Mouse (Mus musculus) heart, adult 11 months (tissue): ENCODE results near the gene Pogz.
A peak's percentile ranks its signal among the peaks of the same experiment; 100 is the strongest.

ENCODE experiments used
- DNase-seq: peaks from one replicate; pipeline ENCODE4 v3.0.0; 2022

Gene Pogz

DNA sequence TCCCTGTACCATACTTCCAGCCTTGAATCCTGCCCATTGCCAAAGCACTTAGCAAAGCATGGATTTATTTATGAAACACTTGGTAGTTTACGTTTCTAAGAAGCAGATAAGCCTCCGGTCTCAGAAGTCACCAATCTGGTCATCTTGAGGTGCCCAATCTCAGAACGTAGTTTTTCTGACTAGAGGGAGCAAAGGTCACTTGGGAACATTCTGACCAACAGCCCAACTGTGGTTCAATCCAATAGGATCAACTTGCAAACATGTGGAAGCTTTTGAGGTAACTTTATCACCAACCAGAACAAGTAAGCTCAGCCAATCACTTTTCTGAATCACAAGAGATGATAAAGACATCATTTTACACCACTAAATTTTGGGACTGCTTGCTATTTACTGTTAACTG is 2.0 kb upstream of the Pogz start:
- DNase-seq: peak; percentile 41

DNA sequence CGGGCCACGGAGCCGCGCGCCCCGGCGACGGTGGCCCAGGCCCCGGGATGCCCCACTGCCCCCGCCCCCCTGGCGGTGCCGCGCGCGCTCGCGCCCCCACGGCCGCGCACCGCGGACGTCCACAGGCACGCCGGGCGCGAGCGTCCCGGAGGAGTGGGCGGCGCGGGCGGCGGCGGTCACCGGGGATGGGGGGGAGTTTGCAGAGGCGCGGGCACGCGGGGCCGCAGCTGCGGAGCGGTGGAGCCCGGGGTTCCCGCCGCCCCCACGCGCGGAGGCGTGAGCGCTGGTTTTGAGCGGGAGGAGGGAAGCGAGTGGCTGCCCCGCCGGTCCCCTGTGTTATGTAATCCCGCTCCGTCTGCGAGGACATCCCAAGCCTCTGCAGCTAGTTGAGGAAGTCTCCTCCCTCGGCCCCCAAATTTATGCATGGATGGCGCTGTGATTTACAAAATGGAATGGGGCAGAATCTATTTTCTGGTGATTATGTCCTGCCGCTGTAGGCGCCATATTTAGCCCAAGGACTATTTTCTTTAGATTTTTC is 661 bp downstream of the Pogz start:
- peak; percentile 99 for DNase-seq

DNA sequence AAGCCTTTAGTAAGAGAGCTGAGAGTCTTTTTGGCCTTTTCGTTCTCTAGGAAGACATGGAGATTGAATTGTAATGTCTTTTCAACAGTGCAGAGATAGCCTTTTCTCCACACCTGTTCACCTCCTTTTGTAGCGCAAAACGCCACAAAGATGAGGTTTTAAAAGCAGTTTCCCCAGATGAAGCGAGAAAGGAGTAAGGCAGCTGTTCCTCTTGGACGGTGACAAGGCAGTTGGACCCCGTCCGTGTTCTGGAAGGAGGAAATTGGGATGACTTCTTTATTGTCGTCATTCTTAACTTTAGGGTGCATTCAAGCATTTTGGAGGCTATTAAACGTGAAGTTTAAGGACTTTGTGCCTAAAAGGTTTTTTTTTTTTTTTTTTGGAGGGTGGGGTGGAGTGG is 1.3 kb downstream of the Pogz start:
- peak; percentile 80 for DNase-seq

DNA sequence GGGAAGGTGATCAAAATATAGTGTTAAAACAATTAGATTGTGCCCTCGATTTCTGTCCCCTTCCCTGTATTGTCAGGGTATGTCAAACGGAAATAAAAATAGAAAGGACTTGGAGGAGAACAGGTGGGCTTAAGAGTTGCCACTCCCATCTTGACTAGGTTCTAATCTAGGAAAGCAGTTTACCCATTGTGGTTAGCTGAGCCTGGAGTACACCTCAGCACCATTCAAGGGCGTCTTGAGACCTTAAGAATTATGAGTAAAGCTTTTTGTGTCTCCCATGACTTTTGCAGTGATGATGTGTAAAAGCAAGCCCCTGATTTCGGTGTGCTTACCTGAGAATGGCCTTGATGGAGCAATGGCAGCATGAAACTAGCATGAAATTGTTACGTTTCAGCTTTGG is 1.7 kb downstream of the Pogz start:
- DNase-seq: peak; percentile 77

DNA sequence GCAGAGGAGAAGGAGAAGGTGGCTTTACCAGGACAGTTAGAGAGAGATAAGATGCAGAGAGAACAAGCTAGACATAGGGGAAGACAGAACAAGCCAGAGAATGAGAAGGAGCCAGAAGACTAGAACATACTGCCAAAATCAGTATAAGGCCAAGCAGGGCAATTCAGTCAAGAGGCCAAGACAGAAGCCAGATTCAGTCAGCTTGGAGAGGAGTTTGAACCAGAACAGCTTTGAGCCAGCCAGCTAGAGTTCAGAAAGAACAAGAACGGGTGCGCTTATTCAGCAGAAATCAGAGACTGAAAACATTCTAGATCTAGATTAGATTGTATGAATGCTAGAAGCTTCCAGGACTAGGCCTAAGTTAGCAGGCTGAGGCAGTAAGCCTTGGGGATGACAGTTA is 10.0 kb downstream of the Pogz start:
- DNase-seq: peak; percentile 44

DNA sequence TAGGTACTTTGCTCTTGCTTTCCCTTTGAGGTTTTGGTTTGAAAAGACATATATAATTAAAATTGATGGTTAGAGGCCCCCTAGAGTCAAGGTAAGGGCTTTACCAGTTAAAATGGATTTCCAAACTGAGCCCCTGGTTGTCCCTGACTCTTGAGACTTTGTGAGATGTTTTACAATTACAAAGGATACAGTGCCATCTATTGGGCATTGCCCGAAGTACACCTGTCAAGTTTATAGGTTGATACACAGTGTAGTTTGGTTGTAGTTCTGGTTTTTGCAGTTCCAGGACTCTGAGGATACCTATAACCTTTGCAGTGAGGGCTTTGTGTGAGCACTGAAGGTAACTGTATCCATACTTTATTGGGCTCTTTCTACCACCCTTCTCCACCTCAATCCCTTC is 12.0 kb downstream of the Pogz start:
- DNase-seq: peak; percentile 84

DNA sequence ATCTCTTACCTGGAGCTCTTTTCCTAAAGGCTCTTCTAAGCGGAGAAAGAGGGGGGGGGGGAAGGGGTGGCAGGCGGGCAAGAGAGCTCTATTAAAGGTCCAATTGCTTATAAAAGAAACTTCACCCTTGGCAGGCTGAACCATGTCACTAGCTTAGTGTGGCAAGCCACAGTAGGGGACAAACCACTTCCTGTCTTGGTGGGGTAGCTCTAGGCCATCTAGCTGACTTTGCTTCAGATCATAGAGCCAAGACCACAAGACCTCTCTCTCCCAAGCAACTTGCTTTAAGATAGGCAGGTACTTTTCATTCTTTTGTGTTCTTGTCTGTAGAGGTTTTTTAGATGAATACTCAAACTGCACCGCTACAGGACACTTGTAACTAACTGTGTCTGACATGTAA is 14.4 kb downstream of the Pogz start:
- DNase-seq: peak; percentile 91

DNA sequence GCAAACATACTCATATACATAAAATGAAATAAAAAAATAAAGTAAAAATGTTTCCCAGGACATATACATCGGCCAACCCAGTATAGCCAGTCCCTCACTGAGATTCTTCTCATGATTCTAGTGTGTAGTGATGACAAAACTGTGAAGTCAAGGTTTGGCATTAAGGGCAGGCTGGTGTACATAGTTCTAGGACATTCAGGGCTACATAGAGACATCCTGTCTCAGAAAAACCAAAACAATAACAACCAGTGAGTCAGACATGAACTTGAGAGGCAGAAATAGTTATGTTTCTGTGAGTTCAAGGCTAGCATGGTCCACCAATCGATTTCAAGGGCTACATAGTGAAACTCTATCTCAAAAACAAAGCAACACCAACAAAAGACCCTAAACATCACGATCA is 14.8 kb downstream of the Pogz start:
- DNase-seq: peak; percentile 30

DNA sequence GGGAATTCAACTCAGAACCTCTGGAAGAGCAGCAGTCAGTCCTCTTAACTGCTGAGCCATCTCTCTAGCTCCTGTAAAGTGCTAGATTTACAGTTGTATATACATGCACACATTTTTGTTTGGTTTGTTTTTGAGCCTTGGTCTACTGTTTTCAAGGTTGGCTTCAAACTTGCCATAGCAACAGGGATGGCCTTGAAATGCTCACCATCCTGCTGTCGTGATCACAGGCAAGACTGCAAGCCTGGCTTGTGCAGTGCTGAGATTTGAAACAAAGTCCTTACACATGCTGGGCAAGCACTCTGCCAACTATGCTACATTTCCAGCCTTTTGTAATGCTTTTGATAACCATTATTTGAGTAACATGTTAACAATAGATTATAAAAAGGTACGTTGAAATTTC is 22.1 kb downstream of the Pogz start:
- peak; percentile 62 for DNase-seq

DNA sequence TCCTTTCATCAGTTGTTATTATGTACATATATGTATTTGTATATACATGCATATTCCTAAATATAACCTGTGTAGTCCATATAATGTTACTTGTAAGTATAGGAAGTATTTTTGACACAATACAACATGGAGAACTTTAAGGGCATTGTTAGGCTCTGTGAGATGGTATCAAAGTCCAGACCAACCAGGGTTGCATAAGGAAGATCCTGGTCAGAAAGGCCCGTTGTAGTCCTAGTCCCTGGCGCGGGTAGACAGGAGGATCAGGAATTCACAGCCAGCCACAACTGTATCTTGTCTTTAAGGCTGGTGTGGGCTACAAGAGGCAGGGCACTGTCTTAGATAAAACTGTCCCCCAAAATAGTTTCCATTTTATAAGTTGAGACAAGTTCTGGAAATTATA is 31.6 kb downstream of the Pogz start:
- peak; percentile 59 for DNase-seq

DNA sequence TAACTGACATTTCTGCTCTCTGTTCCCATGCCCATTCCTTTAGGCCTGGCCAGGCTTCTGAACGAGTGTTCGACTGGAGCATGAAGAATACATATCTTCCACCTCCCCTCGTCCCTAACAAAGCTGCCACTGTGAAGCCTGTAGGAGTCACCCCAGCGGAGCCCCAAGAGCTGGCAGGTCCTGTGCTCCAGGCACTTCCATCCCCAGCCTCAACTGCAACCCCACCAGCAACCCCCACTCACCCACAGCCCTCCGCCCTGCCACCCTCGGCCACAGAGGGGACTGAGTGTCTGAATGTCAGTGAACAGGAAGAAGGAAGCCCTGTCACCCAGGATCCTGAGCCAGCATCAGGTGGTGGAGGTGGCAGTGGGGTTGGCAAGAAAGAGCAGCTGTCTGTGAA is 41.3 kb downstream of the Pogz start:
- peak; percentile 89 for DNase-seq

DNA sequence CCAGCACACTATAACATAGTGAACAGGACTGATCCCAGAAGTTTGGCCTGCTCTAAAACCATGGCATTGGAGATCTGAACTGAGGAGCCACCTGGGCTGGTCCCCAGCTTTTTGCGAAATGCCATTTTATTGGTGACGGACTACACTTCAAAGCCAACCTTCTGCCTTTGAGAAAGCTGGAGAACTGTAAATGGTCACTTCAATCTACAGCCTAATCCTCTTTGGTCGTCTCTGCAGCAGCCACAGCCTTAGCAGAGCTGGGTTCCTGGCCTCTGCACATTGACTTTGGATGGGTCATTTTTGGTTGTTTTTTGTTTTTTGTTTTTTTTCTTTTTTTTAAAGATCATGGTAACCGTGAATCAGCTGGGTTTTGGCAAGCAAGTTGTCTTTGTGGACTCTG is 44.5 kb downstream of the Pogz start:
- no peak for DNase-seq

DNA sequence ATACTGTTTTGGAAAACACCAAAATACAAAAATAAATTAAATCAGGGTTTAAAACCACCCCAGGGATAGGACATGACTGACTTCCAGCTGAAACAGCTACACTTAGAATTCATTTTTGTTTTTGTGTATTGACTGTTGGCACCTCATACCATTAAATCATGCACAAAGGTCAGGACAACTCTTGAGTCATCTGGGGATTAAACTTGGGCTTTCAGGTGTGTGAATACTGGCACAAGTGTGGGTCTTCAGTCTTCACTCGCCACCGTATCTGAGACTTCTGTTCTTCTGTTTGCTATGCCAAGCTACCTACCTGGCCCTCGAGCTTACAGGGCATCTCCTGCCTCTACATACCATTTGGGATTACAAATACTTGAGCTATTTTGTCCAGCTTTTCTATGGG is 45.2 kb downstream of the Pogz start:
- DNase-seq: peak; percentile 66

DNA sequence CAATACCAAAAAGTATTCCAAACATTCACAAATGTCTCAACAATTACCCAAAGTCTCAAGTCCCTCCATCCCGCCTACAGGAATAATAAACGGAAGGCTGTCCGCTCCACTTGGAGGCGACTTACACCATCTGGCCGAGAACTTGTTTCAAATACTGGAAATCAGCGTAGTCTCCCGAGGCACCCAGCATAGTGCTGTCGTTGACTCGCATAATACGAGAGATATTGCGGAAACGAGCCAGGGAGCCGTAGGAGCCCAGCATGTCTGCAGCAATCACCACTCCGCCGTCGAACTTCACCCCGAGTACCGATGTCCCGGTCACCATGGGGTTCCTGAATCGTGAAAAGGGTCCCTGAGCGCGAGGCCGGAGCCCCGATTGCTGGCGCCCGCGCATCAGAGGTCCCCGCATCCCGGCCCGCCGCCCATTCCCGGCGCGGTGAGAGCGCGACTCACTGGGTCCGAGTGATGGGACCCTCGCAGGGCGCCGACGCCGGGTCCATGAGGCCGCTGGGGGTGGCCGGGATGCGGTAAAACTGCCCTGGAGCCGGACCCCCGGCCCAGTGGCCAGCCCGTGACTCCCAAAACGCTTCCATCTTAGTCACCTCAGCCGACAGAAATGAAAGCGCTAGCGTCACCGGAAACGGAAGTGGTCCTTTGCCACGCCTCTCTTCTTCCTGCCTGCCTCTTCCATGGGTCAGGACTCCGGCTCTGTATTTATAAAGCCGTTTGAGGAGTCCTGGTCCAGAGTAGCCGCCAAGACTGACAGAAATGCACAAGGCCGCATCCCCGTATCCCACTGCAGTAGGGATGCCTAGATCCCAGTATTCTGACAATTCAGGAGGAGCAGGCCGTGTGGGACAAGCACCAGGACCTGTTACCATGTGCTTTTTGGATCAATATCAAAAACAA is 49.2 kb downstream of the Pogz start, which contains the start of gene Psmb4:
Gene Psmb4 (minus strand): TSS at position 646 of the 909 bp plus-strand sequence.
- DNase-seq: peak; percentile 99

DNA sequence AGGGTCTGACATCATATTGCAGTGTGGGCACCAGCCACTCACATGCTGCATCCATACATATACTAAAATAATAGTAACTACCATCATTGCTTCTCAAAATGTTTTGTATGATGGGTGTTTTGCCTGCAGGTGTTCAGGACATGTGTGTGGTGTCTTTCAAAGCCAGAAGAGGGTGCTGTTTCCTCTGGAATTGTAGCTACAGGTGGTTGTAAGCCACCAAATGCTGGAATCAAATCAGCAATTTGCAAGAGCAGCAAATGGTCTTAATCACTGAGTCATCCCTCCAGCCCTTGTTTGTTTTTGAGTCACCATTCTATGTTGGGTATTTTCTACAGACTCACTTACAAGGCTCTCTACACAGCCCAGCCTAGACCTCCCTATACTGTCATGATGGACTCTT is 51.2 kb downstream of the Pogz start:
- peak; percentile 75 for DNase-seq

DNA sequence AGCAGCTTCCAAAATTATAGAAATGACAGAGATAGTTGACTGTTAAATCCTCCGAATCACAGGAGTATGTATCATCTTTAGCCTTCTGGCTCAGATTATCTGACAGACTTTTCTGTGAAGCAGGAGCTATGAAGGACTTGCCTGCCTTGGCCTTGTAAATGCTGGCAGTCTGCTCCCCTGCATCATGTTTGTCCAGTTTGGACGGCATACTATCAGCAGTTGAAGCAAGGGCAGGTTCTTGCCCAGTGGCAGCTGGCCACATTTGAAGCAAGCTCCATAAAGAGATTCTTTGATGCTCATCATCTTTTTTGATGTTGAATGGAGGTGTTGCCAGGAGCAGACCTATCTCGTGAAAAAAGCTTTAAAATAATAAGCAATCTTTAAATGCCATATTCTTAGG is 56.7 kb downstream of the Pogz start:
- DNase-seq: peak; percentile 68

DNA sequence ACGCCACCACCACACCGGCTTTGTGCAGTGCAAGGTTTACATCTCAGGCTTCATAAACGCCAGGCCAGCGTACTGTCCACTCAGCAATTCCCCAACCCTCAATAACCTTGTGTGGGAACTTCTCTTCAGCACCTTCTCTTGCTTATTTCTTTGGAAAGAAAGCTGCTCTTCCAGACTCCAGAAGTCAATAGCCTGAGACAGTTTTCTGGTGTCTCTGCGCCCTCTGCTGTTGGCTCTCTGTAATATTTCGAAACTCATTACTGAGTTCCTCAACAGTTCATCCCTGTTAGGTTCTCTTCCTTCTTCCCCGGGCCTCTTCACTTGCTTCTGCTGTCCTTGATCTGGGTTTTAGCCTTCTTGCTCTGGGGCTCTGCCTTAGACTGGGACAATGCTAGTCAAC is 65.4 kb downstream of the Pogz start:
- peak; percentile 85 for DNase-seq

DNA sequence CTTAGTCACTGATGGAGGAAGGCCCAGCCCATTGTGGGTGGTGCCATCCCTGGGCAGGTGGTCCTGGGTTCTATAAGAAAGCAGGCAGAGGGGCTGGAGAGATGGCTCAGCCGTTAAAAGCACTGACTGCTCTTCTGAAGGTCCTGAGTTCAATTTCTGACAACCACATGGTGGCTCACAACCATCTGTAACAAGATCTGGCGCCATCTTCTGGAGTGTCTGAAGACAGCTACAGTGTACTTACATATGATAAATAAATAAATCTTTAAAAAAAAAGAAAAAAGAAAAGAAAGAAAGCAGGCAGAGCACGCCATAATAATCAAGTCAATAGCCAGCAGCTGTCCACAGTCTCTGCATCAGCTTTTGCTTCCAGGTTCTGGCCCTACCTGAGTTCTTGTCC is 67.4 kb downstream of the Pogz start:
- peak; percentile 66 for DNase-seq

DNA sequence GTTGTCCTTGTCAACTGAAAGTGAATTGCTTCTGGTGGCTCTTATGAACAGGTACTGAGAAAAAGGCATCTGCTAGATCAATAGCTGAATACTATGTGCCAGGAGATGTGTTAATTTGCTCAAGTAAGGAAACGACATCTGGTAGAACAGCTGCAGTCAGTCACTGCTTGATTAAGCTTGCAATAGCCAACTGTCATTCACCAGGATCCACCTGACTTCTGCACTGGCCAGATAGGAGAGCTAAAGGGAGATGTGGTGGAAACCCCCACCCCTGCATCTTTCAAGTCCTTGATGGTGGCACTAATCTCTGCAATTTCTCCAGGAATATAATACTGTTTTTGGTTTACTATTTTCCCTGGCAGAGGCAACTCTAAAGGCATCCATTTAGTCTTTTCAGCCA is 69.1 kb downstream of the Pogz start:
- peak; percentile 43 for DNase-seq

DNA sequence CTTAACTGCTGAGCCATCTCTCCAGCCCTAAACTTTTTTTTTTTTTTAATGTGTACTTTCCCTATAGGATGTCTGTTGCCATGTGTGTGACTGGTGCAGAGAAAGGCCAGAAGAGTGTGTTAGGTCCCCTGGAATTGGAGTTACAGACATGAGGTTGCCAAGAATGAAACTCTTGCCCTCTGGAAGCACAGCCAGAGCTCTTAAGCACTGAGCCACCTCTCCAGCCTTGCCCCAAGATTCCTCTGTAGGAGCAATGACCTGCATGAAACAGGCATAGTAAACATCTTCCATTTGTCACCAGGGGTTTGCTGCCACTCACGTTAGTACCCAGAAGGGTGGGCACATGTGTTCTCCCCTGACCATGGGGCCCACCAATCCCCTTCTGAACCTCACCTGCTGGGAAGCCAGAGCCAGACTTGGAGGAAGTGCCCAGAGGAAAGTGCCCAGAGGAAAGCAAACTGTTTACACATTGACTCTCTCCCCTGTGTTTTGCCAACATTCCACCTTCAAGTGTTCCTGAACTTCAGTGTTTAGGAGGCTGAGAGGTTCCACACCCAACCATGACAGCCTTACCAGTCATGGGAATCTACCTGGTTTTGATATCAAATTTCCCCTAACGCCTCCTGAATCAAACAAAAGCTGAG is 73.8 kb downstream of the Pogz start:
- DNase-seq: peak; percentile 71

DNA sequence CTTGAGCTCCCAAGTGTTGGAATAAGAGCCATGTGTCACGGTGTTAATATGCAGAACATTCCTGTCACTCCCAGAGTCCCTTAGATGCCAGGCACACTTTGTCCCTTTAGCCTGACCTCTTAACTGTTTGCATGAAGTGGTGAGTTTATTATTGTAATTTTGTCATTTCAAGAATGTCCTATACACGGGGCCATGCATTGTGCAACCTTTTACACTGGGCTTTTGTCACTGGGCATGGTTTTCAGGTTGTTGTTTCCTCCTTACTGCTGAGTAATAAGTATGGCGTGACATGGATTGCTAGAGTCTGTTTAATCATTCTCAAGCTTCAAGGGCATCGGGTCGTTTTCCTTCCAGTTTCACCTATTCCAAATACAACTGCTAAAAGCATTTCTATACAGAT is 76.4 kb downstream of the Pogz start:
- DNase-seq: peak; percentile 79

DNA sequence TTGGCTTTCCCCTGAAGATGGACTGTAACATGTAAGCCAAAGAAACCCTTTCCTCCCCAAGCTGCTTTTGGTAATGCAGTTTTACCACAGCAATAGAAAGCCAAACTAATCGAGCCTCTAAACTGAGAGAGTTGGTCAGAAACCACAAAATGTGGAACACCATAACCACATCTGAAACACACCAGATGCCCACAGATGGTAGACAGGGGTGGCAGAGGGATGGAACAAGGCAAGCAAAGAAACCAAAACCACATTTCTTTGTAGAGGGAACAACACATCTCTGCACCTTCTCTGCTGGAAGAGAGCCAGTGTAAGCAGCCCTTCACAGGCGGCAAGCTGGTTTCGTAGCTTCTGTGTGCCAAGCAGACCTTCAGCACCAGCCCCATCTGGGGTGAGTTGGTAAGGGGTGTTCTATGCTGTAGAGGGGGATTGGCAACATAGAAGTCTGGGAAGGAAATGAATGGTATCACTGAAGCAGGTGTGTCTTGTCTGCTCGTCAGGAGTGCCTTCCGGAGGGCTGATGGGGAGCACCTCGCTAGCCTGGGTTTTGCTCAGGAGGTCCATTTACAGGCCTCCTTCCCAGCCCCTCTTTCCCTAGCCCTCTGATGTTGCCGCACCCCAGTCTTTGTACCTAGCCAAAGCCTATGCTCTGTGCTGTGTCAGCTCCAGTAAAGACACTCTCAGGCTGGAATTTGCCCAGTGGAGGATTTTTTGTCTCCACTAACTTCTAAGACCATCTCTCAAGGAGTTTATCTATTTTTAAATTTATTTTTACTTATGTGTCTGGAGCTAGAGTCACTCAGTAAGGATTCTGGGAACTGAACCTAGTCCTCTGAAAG is 78.8 kb downstream of the Pogz start:
- DNase-seq: peak; percentile 57

DNA sequence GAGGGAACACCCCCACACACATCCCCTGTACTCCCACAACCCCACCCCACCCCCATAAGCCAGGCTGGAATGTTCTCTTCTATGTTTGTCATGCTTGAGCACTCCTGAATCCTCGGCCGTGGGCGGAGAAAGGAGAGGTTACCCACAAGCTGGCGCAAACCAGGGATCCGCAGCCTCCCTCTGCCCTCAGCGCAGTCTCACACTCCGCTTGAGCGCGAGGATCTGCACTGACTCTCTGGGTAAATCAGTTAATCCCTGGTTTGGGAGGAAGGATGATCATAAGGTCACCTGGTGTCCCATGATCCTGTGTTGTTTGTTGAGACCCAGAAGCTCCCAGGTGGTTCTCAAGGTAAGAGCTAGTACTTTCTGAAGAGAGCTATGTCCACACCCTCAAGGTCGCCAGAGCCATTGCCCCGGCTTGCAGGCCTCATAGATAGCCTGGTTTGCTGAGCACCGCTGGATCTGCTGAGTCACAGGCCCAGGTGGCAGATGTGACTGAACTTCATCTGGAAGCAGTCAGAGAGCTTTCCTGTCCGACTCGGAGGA is 80.5 kb downstream of the Pogz start:
- peak; percentile 85 for DNase-seq
